Mouse (Mus musculus): ENCODE data around the gene Ap5z1. TPM values are rescaled to one million over a fixed set of nuclear protein-coding genes. Genes with fewer than 3 reads are reported as not detected.

Ap5z1 gene
- polyA plus RNA-seq, 2 experiments = 8.8 to 23.2 TPM

DNA sequence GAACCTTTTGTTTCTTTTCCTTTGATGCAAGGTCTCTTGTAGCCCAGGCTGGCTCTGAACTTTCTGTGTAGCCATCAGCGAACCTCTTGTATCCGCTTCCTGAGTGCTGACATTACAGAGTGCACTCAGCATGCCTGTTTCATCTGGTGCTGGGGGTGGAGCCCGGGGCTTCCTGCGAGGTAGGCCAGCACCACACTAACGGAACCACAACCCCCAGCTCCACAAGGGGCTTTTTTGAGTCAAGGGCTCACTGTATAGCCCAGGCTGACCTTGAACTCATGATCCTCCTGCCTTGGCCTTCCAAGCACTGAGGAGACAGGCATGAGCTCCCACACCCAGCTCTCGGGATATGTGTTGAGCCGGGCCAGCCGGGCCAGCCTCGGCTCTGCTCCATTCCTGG, 12.9 kb upstream of the Ap5z1 start:
- no peaks in the 10 kb centered on the region for H3K9me3 ChIP-seq (ENCODE audit: control insufficient read depth, low read length)
- no peak overlapping the region for H3K4me3 ChIP-seq (replicated peaks; ENCODE audit: low read length)
- ATAC-seq (ENCODE audit: low FRiP score, low read depth) (no peak), DNase-seq (ENCODE audit: low spot score) (no peak)
- H3K4me2 ChIP-seq (replicated peaks; ENCODE audit: low read depth, low read length, severe bottlenecking) = no peak overlapping the region
- no peak for TF ChIP-seq POLR2A (IDR thresholded peaks at IDR 0.05; ENCODE audit: borderline replicate concordance, extremely low read depth, insufficient read depth, insufficient read length)
- WGBS = 93% methylated on average over 9 of the region's 9 CpGs
- no peak overlapping the region for H3K9ac ChIP-seq (ENCODE audit: low read depth, low read length, severe bottlenecking)
- H3K27ac ChIP-seq (replicated peaks; ENCODE audit: low read depth, low read length) = no peak overlapping the region
- H3K36me3 ChIP-seq (ENCODE audit: control insufficient read depth, insufficient read depth, low read length) = peaks cover 65% of the 10 kb centered on the region
- H3K4me1 ChIP-seq (ENCODE audit: control insufficient read depth, insufficient read depth, low read length) = peaks cover 6% of the 10 kb centered on the region
- no peaks in the 10 kb centered on the region for H3K27me3 ChIP-seq (ENCODE audit: control insufficient read depth, insufficient read depth, low read length)

DNA sequence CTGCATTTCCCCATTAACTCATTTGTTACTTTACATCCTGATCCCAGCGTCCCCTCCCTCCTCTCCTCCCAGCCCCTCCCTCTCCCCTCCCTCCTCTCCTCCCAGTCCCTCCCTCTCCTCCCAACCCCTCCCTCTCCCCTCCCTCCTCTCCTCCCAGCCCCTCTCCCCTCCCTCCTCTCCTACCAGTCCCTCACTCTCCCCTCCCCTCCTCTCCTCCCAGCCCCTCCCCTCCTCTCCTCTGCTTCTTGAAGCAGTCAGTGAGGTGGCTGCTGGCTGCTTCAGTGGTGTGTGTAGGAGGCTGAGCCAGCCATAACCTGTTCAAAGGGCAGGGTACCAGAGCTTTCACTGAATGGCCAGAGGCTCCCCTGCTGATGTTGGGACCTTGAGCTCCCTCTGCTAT, 12.0 kb upstream of the Ap5z1 start:
- no peak overlapping the region for H3K27ac ChIP-seq (replicated peaks; ENCODE audit: low read depth, low read length)
- no peak overlapping the region for H3K9ac ChIP-seq (ENCODE audit: low read depth, low read length, severe bottlenecking)
- peaks cover 4% of the 10 kb centered on the region for H3K4me1 ChIP-seq (ENCODE audit: control insufficient read depth, insufficient read depth, low read length)
- TF ChIP-seq POLR2A (IDR thresholded peaks at IDR 0.05; ENCODE audit: borderline replicate concordance, extremely low read depth, insufficient read depth, insufficient read length) = no peak
- ATAC-seq (ENCODE audit: low FRiP score, low read depth) (no peak), DNase-seq (ENCODE audit: low spot score) (no peak)
- no peak overlapping the region for H3K4me2 ChIP-seq (replicated peaks; ENCODE audit: low read depth, low read length, severe bottlenecking)
- 18% methylated on average over 1 of the region's 1 CpGs for WGBS
- no peak overlapping the region for H3K4me3 ChIP-seq (replicated peaks; ENCODE audit: low read length)
- H3K27me3 ChIP-seq (ENCODE audit: control insufficient read depth, insufficient read depth, low read length) = no peaks in the 10 kb centered on the region
- peaks cover 74% of the 10 kb centered on the region for H3K36me3 ChIP-seq (ENCODE audit: control insufficient read depth, insufficient read depth, low read length)
- H3K9me3 ChIP-seq (ENCODE audit: control insufficient read depth, low read length) = no peaks in the 10 kb centered on the region

DNA sequence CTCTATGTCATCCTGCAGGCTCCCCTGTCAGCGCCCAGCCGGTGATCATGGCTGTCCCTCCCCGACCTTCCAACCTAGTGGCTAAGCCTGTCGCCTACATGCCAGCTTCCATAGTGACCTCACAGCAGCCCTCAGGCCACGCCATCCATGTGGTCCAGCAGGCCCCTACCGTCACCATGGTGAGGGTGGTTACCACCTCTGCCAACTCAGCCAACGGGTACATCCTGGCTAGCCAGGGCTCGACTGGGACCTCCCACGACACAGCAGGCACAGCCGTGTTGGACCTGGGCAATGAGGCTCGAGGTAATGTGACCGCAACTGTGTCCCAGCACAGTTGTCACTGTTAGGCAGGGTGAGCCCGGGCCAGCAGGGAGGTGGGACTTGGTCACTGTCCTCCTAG, 10.0 kb upstream of the Ap5z1 start:
- ATAC-seq (ENCODE audit: low FRiP score, low read depth) (no peak), DNase-seq (ENCODE audit: low spot score) (no peak)
- no peak for TF ChIP-seq POLR2A (IDR thresholded peaks at IDR 0.05; ENCODE audit: borderline replicate concordance, extremely low read depth, insufficient read depth, insufficient read length)
- Histone ChIP-seq H3K27me3 (ENCODE audit: control insufficient read depth, insufficient read depth, low read length) (no peaks in the 10 kb centered on the region), H3K9ac (ENCODE audit: low read depth, low read length, severe bottlenecking) (no peak overlapping the region), H3K4me2 (replicated peaks; ENCODE audit: low read depth, low read length, severe bottlenecking) (no peak overlapping the region), H3K36me3 (ENCODE audit: control insufficient read depth, insufficient read depth, low read length) (peaks cover 92% of the 10 kb centered on the region), H3K9me3 (ENCODE audit: control insufficient read depth, low read length) (no peaks in the 10 kb centered on the region), H3K4me1 (ENCODE audit: control insufficient read depth, insufficient read depth, low read length) (no peaks in the 10 kb centered on the region), H3K27ac (replicated peaks; ENCODE audit: low read depth, low read length) (no peak overlapping the region), H3K4me3 (replicated peaks; ENCODE audit: low read length) (no peak overlapping the region)
- WGBS = 95% methylated on average over 13 of the region's 13 CpGs

GRCm38 (mm10) chr5:142456318-142456717, 7.4 kb upstream of the Ap5z1 start:
- Histone ChIP-seq H3K9me3 (ENCODE audit: control insufficient read depth, low read length) (no peaks in the 10 kb centered on the region), H3K4me1 (ENCODE audit: control insufficient read depth, insufficient read depth, low read length) (no peaks in the 10 kb centered on the region), H3K4me3 (replicated peaks; ENCODE audit: low read length) (no peak overlapping the region), H3K36me3 (ENCODE audit: control insufficient read depth, insufficient read depth, low read length) (peaks cover 88% of the 10 kb centered on the region), H3K9ac (ENCODE audit: low read depth, low read length, severe bottlenecking) (no peak overlapping the region), H3K27me3 (ENCODE audit: control insufficient read depth, insufficient read depth, low read length) (no peaks in the 10 kb centered on the region), H3K4me2 (replicated peaks; ENCODE audit: low read depth, low read length, severe bottlenecking) (no peak overlapping the region), H3K27ac (replicated peaks; ENCODE audit: low read depth, low read length) (no peak overlapping the region)
- WGBS = 68% methylated on average over 15 of the region's 15 CpGs
- no peak for ATAC-seq (ENCODE audit: low FRiP score, low read depth)
- no peak for DNase-seq (ENCODE audit: low spot score)
- no peak for TF ChIP-seq POLR2A (IDR thresholded peaks at IDR 0.05; ENCODE audit: borderline replicate concordance, extremely low read depth, insufficient read depth, insufficient read length)

GRCm38 (mm10) chr5:142457345-142457744, 6.4 kb upstream of the Ap5z1 start:
- no peak overlapping the region for H3K9ac ChIP-seq (ENCODE audit: low read depth, low read length, severe bottlenecking)
- peaks cover 80% of the 10 kb centered on the region for H3K36me3 ChIP-seq (ENCODE audit: control insufficient read depth, insufficient read depth, low read length)
- DNase-seq (ENCODE audit: low spot score) (no peak), ATAC-seq (ENCODE audit: low FRiP score, low read depth) (no peak)
- H3K4me3 ChIP-seq (replicated peaks; ENCODE audit: low read length) = no peak overlapping the region
- H3K9me3 ChIP-seq (ENCODE audit: control insufficient read depth, low read length) = no peaks in the 10 kb centered on the region
- H3K4me1 ChIP-seq (ENCODE audit: control insufficient read depth, insufficient read depth, low read length) = no peaks in the 10 kb centered on the region
- H3K27me3 ChIP-seq (ENCODE audit: control insufficient read depth, insufficient read depth, low read length) = no peaks in the 10 kb centered on the region
- no peak overlapping the region for H3K27ac ChIP-seq (replicated peaks; ENCODE audit: low read depth, low read length)
- 52% methylated on average over 10 of the region's 10 CpGs for WGBS
- no peak overlapping the region for H3K4me2 ChIP-seq (replicated peaks; ENCODE audit: low read depth, low read length, severe bottlenecking)
- no peak for TF ChIP-seq POLR2A (IDR thresholded peaks at IDR 0.05; ENCODE audit: borderline replicate concordance, extremely low read depth, insufficient read depth, insufficient read length)
